Mouse (Mus musculus): Measurements from ENCODE around the gene Nup188. TPM values are rescaled to one million over a fixed set of nuclear protein-coding genes. Genes with fewer than 3 reads are reported as not detected.

Gene Nup188
- polyA plus RNA-seq, 1 experiment from 2014 or later: 34.4 TPM

GRCm38 (mm10) chr2:30375893-30376292 lies 89.7 kb downstream of the Nup188 start:
- Histone ChIP-seq H3K27ac (ENCODE audit: poor library complexity, severe bottlenecking) (no peak overlapping the region), H3K27me3 (replicated peaks) (no peaks in the 10 kb centered on the region), H3K9ac (no peak overlapping the region), H3K4me2 (no peak overlapping the region), H3K36me3 (peaks cover 97% of the 10 kb centered on the region), H3K4me3 (no peak overlapping the region), H3K4me1 (replicated peaks) (no peaks in the 10 kb centered on the region), H3K9me3 (replicated peaks) (no peaks in the 10 kb centered on the region)
- WGBS: 92% methylated on average over 10 of the region's 10 CpGs
- no peak for ATAC-seq (ENCODE audit: insufficient number of reproducible peaks, low FRiP score)

DNA sequence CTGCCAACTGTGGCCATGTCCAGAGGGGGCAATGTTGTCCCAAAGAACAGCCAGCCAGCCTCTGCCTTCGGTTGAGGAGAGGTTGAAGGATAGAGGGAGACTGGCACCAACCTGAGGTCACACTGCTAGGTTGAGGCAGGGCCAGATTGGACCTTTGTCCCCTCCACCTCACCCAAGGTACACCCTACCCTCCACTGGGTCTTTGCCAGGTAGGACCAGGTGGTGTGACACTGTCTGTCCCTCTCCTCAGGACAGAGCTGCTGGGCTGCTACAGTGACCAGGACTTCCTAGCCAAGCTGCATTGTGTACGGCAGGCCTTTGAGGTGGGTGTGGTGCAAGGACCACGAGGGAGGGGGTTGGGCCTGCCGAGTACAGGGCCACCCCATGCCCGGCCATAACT lies 91.5 kb downstream of the Nup188 start:
- Histone ChIP-seq H3K4me3 (no peak overlapping the region), H3K27ac (ENCODE audit: poor library complexity, severe bottlenecking) (no peak overlapping the region), H3K9me3 (replicated peaks) (no peaks in the 10 kb centered on the region), H3K4me2 (no peak overlapping the region), H3K4me1 (replicated peaks) (no peaks in the 10 kb centered on the region), H3K9ac (no peak overlapping the region), H3K27me3 (replicated peaks) (no peaks in the 10 kb centered on the region), H3K36me3 (peaks cover 96% of the 10 kb centered on the region)
- WGBS: 84% methylated on average over 5 of the region's 5 CpGs
- ATAC-seq (ENCODE audit: insufficient number of reproducible peaks, low FRiP score): 0 out of 2 replicates have a peak, but pooled peaks have one; percentile 1

GRCm38 (mm10) chr2:30379307-30379706 lies 93.1 kb downstream of the Nup188 start:
- Histone ChIP-seq H3K4me2 (no peak overlapping the region), H3K27me3 (replicated peaks) (no peaks in the 10 kb centered on the region), H3K36me3 (peaks cover 97% of the 10 kb centered on the region), H3K9ac (no peak overlapping the region), H3K4me1 (replicated peaks) (no peaks in the 10 kb centered on the region), H3K9me3 (replicated peaks) (no peaks in the 10 kb centered on the region), H3K27ac (ENCODE audit: poor library complexity, severe bottlenecking) (no peak overlapping the region), H3K4me3 (no peak overlapping the region)
- no peak for ATAC-seq (ENCODE audit: insufficient number of reproducible peaks, low FRiP score)
- 80% methylated on average over 7 of the region's 7 CpGs for WGBS

DNA sequence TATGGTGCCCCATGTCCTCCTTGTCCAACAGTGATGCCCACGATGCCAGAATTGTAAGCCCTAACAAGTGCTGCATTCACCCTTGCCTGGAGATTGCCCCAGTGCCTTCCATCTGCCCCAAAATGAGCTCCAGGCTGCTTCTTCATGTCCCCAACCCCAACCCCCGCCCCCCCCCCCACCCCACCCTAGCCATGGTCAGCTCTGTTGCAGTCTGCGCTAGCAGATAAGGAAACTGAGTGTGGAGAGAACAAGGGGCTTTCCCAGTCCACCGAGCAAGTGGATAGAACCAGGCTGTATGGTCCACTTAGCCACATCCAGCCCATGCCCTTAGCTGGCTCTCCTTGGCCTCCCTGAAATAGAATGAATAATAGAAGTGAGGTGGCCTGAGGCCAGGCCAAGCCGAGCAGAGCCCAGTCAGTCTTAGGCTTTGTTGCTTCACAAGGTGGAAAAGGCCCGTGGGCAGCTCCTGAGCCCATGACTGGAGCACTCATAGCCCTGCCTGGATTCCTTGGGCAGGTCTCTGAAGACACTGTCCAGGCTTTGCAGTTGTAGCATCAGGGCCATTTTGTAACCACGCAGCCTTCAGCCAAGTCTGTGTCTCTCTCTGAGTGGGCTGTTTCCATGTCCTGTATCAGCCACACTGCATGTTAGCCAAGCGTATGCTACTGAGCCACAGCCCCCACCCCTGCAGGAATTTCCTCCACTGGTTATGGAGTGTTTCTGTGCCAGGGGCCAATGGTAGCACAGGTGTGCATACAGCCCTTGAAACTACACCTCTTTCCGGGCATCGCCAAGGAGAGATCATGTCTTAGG lies 94.6 kb downstream of the Nup188 start:
- no peak; the same call in 1 of the 2 replicates for ATAC-seq (ENCODE audit: insufficient number of reproducible peaks, low FRiP score)
- Histone ChIP-seq H3K4me1 (replicated peaks) (no peaks in the 10 kb centered on the region), H3K27me3 (replicated peaks) (no peaks in the 10 kb centered on the region), H3K9me3 (replicated peaks) (no peaks in the 10 kb centered on the region), H3K36me3 (peaks cover 98% of the 10 kb centered on the region), H3K4me3 (no peak overlapping the region), H3K4me2 (no peak overlapping the region), H3K9ac (no peak overlapping the region), H3K27ac (ENCODE audit: poor library complexity, severe bottlenecking) (no peak overlapping the region)
- 81% methylated on average over 10 of the region's 10 CpGs for WGBS

GRCm38 (mm10) chr2:30381377-30381725 lies 95.2 kb downstream of the Nup188 start:
- Histone ChIP-seq H3K27me3 (replicated peaks) (no peaks in the 10 kb centered on the region), H3K36me3 (peaks cover 94% of the 10 kb centered on the region), H3K9ac (no peak overlapping the region), H3K4me2 (no peak overlapping the region), H3K4me1 (replicated peaks) (no peaks in the 10 kb centered on the region), H3K9me3 (replicated peaks) (no peaks in the 10 kb centered on the region), H3K27ac (ENCODE audit: poor library complexity, severe bottlenecking) (no peak overlapping the region), H3K4me3 (no peak overlapping the region)
- 99% methylated on average over 4 of the region's 4 CpGs for WGBS
- ATAC-seq (ENCODE audit: insufficient number of reproducible peaks, low FRiP score): no peak

DNA sequence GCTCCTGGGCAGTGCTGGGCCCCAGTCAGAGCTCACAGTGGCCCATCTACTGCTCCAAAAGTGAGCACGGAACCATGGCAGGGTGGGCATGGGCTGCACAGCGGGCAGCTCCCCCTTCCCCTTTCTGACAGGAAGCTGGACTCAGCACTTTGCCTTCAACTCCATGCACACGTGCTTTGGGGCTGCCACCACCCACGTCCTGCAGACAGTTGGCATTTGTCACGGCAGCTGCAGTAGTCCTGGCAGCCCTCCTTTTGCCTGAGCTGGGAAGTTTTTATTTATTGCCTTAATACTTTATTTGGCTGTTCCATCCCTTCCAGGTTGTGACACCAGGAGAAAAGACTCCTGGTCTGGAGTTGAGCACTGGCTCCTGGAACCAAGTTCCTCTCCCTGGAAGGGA lies 98.6 kb downstream of the Nup188 start:
- peaks cover 59% of the 10 kb centered on the region for H3K36me3 ChIP-seq
- no peak overlapping the region for H3K9ac ChIP-seq
- 77% methylated on average over 5 of the region's 5 CpGs for WGBS
- H3K27ac ChIP-seq (ENCODE audit: poor library complexity, severe bottlenecking): no peak overlapping the region
- no peak overlapping the region for H3K4me3 ChIP-seq
- no peaks in the 10 kb centered on the region for H3K9me3 ChIP-seq (replicated peaks)
- no peak for ATAC-seq (ENCODE audit: insufficient number of reproducible peaks, low FRiP score)
- no peak overlapping the region for H3K4me2 ChIP-seq
- no peaks in the 10 kb centered on the region for H3K4me1 ChIP-seq (replicated peaks)
- no peaks in the 10 kb centered on the region for H3K27me3 ChIP-seq (replicated peaks)

DNA sequence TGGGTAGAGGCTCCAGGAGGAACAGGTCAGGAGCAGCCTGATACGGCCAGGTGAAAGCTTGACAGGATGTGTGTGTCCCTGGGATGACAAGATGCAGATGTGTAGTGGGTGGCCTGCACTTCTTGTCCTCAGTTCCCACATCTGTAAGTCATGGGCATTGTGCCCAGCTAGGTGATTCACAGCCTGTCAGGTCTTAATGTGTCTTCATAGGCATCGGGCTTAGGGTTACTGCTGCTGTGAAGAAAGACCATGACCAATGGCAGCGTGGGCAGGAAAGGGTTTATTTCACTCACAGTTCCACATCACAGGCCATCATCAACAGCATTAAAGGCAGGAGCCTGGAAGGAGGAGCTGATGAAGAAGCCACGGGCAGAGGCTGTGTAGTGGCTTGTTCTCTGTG lies 99.4 kb downstream of the Nup188 start:
- H3K36me3 ChIP-seq: peaks cover 51% of the 10 kb centered on the region
- H3K4me3 ChIP-seq: no peak overlapping the region
- no peak overlapping the region for H3K9ac ChIP-seq
- WGBS: 85% methylated on average over 4 of the region's 4 CpGs
- H3K4me1 ChIP-seq (replicated peaks): no peaks in the 10 kb centered on the region
- H3K27me3 ChIP-seq (replicated peaks): no peaks in the 10 kb centered on the region
- no peak for ATAC-seq (ENCODE audit: insufficient number of reproducible peaks, low FRiP score)
- no peak overlapping the region for H3K27ac ChIP-seq (ENCODE audit: poor library complexity, severe bottlenecking)
- H3K9me3 ChIP-seq (replicated peaks): no peaks in the 10 kb centered on the region
- H3K4me2 ChIP-seq: no peak overlapping the region

- ATAC-seq (ENCODE audit: insufficient number of reproducible peaks, low FRiP score): no peak
- Histone ChIP-seq H3K9ac (no peak overlapping the region), H3K36me3 (peaks cover 38% of the 10 kb centered on the region), H3K27me3 (replicated peaks) (no peaks in the 10 kb centered on the region), H3K4me3 (no peak overlapping the region), H3K27ac (ENCODE audit: poor library complexity, severe bottlenecking) (no peak overlapping the region), H3K4me1 (replicated peaks) (no peaks in the 10 kb centered on the region), H3K4me2 (no peak overlapping the region), H3K9me3 (replicated peaks) (no peaks in the 10 kb centered on the region)
- 77% methylated on average over 9 of the region's 9 CpGs for WGBS
These were observed 100.7 kb downstream of the Nup188 start for GRCm38 (mm10) chr2:30386913-30387312.

GRCm38 (mm10) chr2:30389000-30389399 lies 102.8 kb downstream of the Nup188 start:
- 84% methylated on average over 2 of the region's 2 CpGs for WGBS

DNA sequence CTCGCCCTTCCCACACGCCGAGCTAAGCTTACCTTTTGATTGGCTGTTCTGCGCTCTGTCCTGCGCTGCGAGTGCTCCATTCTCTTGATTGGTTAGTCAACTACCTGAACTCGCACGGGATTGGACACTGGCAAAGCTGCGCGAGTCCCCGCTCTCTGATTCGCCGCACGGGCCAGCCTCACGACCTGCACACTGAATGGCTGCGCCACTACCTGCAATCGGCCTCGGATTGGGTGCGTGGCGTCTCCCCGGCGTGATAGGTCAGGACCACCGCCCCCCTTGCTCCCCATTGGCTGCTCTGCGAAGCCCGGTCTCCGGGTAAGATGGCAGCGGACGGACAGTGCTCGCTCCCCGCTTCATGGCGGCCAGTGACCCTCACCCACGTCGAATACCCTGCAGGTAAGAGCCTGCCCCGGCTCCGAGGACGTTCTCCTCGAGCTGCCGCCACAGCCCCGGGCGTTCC lies 105.9 kb downstream of the Nup188 start, which contains the start of gene Dolpp1:
Dolpp1 (plus strand) TSS at position 141 of the 463 bp plus-strand sequence.
- Histone ChIP-seq H3K9ac (peak within 1 kb of the TSS; percentile 80), H3K4me2 (peak within 1 kb of the TSS; percentile 86)
- under 1% methylated on average over 40 of the region's 40 CpGs for WGBS

More at GRCm38 (mm10) chr2:30389000-30389399, 102.8 kb downstream of the Nup188 start:
- no peak overlapping the region for H3K4me3 ChIP-seq
- no peak overlapping the region for H3K27ac ChIP-seq (ENCODE audit: poor library complexity, severe bottlenecking)
- no peaks in the 10 kb centered on the region for H3K9me3 ChIP-seq (replicated peaks)
- H3K9ac ChIP-seq: no peak overlapping the region
- peaks cover 11% of the 10 kb centered on the region for H3K4me1 ChIP-seq (replicated peaks)
- H3K36me3 ChIP-seq: peaks cover 19% of the 10 kb centered on the region
- no peaks in the 10 kb centered on the region for H3K27me3 ChIP-seq (replicated peaks)
- H3K4me2 ChIP-seq: no peak overlapping the region
- ATAC-seq (ENCODE audit: insufficient number of reproducible peaks, low FRiP score): no peak

GRCm38 (mm10) chr2:30392577-30393369 lies 106.6 kb downstream of the Nup188 start:
- no peaks in the 10 kb centered on the region for H3K27me3 ChIP-seq (replicated peaks)
- H3K36me3 ChIP-seq: peaks cover 26% of the 10 kb centered on the region
- H3K9ac ChIP-seq: peak overlapping the region; percentile 80
- peak; percentile 81 for ATAC-seq (ENCODE audit: insufficient number of reproducible peaks, low FRiP score)
- H3K9me3 ChIP-seq (replicated peaks): no peaks in the 10 kb centered on the region
- WGBS: 0% methylated on average over 54 of the region's 54 CpGs
- H3K4me1 ChIP-seq (replicated peaks): peaks cover 16% of the 10 kb centered on the region
- H3K27ac ChIP-seq (ENCODE audit: poor library complexity, severe bottlenecking): peak overlapping the region; percentile 82
- H3K4me3 ChIP-seq: peak overlapping the region; percentile 85
- peak overlapping the region; percentile 86 for H3K4me2 ChIP-seq

More for the DNA sequence above, 105.9 kb downstream of the Nup188 start, which contains the start of gene Dolpp1:
- H3K9me3 ChIP-seq (replicated peaks): no peaks in the 10 kb centered on the region
- ATAC-seq (ENCODE audit: insufficient number of reproducible peaks, low FRiP score): peak; percentile 97
- H3K27me3 ChIP-seq (replicated peaks): no peaks in the 10 kb centered on the region
- H3K27ac ChIP-seq (ENCODE audit: poor library complexity, severe bottlenecking): peak within 1 kb of the TSS; percentile 82
- H3K4me3 ChIP-seq: peak within 1 kb of the TSS; percentile 85
- peaks cover 16% of the 10 kb centered on the region for H3K4me1 ChIP-seq (replicated peaks)
- H3K36me3 ChIP-seq: peaks cover 20% of the 10 kb centered on the region
